Mouse (Mus musculus) bone marrow macrophage, adult 2 months (primary cell): ENCODE results near the gene Ano4. TPM values are rescaled to one million over a fixed set of nuclear protein-coding genes. Genes with fewer than 3 reads are reported as not detected.

Experiments
- H3K27ac ChIP-seq: 2 replicates; pipeline ENCODE4 v1.5.1; 2012; ENCODE audit warnings: low read depth, low read length; ENCODE audit not compliant: insufficient read depth
- H3K4me1 ChIP-seq: 2 replicates; pipeline ENCODE4 v1.6.1; 2012; ENCODE audit warnings: low read length; ENCODE audit not compliant: control insufficient read depth, insufficient read depth
- H3K4me3 ChIP-seq: 2 replicates; pipeline ENCODE4 v1.5.1; 2012; ENCODE audit warnings: mild to moderate bottlenecking, low read length, moderate library complexity; ENCODE audit not compliant: insufficient read depth
- CTCF ChIP-seq: IDR thresholded peaks from 2 replicates; pipeline ENCODE4 v1.5.1; 2012; ENCODE audit warnings: low read depth, mild to moderate bottlenecking, low read length, moderate library complexity
- POLR2A ChIP-seq: IDR thresholded peaks from 2 replicates; pipeline ENCODE4 v1.6.1; 2012; ENCODE audit warnings: mild to moderate bottlenecking, low read depth, low read length, borderline replicate concordance
- polyA plus RNA-seq: library from polyadenylated mRNA; stranded (reverse); fragments of >200 nt; gene quantifications from 2 replicates; pipeline ENCODE4 v1.2.4, GENCODE M21; 2012; ENCODE audit not compliant: missing spikeins, insufficient read depth, insufficient read length

Gene Ano4
- polyA plus RNA-seq, 1 experiment, result not detected

DNA sequence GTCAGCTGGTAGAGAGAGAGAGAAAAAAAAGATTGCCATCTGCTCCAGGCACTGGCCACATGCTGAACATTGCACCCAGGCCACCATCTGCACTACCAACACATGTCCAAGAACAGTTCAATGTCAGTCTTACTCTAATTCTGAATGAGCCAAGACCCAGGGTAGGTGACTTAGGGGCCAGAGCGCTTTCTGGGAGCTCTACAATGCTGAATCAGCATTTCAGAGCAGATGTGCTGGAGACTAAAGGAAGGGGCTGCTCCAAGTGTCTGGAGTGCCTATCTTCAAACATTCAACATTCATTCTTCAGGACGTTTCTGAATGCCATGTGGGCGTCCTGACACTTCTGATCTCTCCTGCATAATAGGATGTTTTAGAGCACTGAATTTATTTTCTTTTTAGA, 51.8 kb downstream of the Ano4 start:
- Histone ChIP-seq H3K4me3 (no peak overlapping the region), H3K4me1 (no peaks in the 10 kb centered on the region), H3K27ac (no peak overlapping the region)
- TF ChIP-seq CTCF (no peak), POLR2A (no peak)

DNA sequence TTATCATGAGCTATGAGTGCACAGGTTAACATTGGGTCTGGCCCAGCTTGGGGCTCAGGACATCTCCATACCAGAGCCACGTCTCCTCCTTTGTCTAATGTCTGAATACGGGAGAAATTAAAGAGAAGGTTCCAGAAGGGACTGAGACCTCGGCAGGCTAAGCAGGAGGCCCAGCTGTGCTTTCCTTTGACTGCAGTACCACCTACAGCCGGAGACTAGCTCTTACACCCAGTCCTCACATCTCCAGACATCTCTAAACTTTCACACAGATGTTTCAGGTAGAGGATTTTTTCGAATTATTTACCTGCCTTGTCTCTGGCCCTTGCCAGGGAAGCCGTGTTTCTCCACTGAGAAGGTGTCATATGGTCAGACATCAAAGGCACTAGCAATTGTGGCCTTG, 53.9 kb downstream of the Ano4 start:
- TF ChIP-seq CTCF (no peak), POLR2A (no peak)
- H3K4me3 ChIP-seq, result no peak overlapping the region
- no peak overlapping the region for H3K27ac ChIP-seq
- no peaks in the 10 kb centered on the region for H3K4me1 ChIP-seq

DNA sequence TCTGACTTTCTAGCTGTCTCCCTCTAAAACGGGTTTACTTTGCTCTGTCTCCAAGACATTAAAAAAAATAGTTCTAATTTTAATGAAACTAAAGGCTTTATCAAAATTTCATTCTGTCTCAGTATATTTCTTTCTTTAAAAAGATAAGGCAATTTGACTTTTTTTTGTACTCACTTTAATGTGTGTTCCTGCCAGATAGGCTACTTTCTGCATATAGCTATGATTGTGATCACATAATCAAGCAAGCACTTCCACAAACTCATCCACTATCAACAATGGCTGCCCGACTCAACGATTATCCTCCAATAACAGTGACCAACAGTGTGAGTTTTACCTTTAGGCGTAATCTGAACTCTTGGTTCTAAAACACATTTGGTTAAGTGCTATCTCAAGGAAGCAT, 55.3 kb downstream of the Ano4 start:
- no peak overlapping the region for H3K4me3 ChIP-seq
- H3K4me1 ChIP-seq, result no peaks in the 10 kb centered on the region
- H3K27ac ChIP-seq, result no peak overlapping the region
- no peak for TF ChIP-seq CTCF
- no peak for TF ChIP-seq POLR2A

DNA sequence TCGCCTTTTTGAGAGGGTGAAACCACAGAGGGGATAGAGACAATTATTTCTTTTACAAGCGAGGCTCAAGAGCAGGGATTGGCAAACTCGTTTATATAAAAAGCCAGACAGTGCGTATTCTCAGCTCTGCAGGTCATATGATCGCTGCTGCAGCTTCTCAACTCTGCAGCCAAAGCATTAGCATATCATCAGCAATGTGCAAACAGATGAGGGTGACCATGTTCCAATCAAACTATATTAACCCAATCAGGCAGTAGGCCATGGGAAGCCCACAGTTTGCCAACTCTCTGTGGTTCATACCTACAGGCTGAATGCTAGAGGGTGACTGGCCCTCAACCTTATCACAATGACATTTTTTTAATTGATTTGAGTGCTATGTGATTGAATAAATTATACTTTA, 64.2 kb downstream of the Ano4 start:
- no peak for TF ChIP-seq POLR2A
- no peak for TF ChIP-seq CTCF
- Histone ChIP-seq H3K4me3 (no peak overlapping the region), H3K4me1 (no peaks in the 10 kb centered on the region), H3K27ac (no peak overlapping the region)

DNA sequence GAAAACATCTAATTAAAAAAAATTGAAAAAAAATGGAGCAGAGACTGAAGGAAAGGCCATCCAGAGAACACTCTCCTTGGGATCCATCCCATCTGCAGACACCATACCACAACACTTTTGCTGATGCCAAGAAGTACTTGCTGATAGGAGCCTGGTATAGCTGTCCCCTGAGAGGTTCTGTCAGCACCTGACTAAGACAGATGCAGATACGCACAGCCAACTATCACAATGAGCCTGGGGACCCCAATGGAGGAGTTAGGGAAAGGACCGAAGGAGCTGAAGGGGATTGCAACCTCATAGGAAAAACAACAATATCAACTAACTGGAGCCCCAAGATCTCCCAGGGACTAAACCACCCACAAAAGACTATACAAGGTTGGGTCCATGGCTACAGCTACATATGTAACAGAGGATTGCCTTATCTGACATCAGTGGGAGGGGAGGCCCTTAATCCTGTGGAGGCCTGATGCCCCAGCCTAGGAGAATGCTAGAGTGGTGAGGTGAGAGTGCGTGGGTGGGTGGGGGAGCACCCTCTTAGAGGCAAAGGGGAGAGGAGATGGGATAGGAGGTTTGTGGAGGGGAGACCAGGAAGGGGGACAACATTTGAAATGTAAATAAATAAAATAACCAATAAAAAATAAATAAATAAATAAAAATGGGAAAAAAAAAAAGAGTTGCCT, 71.4 kb downstream of the Ano4 start:
- no peaks in the 10 kb centered on the region for H3K4me1 ChIP-seq
- H3K4me3 ChIP-seq, result no peak overlapping the region
- H3K27ac ChIP-seq, result no peak overlapping the region
- TF ChIP-seq CTCF (no peak), POLR2A (no peak)

DNA sequence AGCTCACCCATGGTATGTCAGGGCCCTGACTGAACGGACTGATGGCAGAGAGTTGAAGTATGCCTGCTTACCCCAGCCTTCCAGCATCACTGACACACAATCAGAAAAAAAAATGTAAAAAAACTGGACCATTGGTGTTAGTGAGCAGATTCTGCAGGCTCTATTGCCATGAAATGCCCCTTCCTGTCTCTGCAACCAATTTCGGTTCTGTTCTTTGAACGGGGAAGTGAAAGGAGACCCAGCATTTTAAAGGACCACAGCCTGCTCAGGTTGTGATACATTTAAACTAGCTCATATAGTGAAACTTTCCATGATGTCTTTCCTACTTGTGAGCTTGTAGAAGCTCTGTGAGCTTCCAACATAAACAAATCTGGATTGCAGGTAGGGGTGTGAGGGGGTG, 77.2 kb downstream of the Ano4 start:
- Histone ChIP-seq H3K4me1 (no peaks in the 10 kb centered on the region), H3K27ac (no peak overlapping the region), H3K4me3 (no peak overlapping the region)
- TF ChIP-seq CTCF, result no peak

DNA sequence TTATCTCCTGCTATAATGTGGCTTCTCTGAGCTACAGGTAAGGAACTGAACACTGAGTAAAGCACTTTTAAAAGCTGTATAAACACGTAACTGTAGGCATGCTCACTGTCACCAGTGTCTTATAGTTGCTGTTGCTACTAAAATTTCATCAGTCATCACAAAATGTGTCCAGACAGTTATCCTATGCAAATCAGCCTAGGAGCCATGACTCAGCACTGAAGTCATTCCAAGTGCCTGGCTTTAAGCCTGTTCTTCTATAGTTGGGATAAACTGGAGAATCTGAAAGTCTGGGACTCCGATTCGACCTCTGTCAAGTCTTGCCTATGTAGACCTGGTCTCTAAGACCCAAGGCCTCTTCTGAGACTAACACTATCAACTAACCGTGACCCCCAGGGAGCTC, 81.2 kb downstream of the Ano4 start:
- Histone ChIP-seq H3K27ac (no peak overlapping the region), H3K4me3 (no peak overlapping the region), H3K4me1 (no peaks in the 10 kb centered on the region)
- no peak for TF ChIP-seq CTCF
- no peak for TF ChIP-seq POLR2A

DNA sequence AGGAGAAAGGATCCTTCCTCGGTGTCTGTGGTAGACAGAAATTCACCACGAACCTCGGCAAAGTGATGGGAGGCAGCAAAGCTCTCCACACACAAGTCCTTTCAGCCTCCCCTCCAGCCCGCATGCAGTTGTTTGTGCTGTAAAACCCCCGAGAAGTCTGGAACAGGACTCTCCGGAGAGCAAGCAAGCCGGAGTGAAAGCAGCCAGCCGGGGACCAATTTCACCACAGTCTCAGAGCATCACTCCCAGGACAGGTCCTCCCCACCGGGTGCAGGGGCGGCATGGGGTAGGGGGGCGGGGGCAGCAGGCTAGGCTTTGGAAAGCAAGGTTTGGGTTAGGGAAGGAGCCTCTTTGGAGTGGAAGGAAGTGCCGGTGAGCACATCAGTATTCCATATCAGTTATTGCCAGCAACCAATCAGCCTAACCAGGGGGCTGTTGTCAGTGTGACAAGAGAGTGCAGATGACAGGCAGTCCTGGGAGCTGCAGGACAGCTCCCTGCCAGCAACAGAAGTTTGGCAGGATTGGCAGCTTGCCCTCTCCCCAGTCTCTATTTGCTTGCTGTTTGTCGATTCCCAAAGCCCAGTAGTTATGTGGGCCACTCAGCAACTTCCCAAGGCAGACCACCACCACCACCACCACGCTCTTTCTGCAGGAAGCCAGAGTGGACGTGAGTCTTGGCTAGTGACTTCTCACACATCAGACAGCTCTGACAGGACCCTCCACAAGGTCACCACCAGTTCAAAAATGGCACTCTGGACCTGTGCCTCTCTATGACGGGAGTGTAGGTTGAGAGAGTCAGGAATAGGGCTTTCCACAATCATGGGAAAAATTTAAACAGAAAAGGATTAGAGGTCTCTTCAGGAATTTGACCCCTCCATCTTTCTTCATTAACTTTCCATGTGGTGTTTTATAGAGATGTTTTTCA, 86.8 kb downstream of the Ano4 start:
- no peak for TF ChIP-seq CTCF
- TF ChIP-seq POLR2A, result no peak
- no peak overlapping the region for H3K27ac ChIP-seq
- no peak overlapping the region for H3K4me3 ChIP-seq
- no peaks in the 10 kb centered on the region for H3K4me1 ChIP-seq

DNA sequence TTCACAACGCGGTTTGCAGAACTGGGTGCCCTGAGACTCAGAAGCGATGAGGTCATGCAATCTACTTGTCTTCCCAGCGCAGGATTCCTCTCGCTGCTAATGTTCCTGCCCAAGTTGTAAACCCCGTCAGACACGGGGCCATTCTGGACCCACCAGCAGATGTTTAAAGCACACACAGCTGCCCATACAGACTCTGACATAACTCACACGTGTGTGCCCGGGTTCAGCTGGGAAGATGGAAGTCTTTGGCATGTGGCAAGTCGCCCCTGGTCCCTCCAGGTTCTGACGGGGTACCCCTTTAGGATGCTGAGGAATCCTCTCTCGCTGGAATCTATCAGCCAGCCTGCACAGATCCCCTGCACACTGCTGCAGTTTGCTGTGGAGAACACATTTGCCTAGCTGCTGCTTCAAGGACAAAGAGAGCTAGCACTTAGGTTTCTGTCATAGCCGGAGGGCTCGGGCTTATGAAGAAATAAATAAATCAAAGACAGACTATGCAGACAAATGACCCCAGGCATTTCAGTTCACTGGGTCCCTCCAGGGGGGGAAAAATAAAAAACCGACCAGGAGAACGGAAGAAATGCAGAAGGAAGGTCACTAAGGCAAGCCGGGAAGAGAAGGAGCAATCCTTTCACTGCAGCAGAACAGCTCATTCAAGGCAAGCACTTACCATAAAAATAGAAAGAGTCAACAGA, 87.7 kb downstream of the Ano4 start:
- TF ChIP-seq POLR2A (no peak), CTCF (no peak)
- Histone ChIP-seq H3K4me3 (no peak overlapping the region), H3K27ac (no peak overlapping the region), H3K4me1 (no peaks in the 10 kb centered on the region)

DNA sequence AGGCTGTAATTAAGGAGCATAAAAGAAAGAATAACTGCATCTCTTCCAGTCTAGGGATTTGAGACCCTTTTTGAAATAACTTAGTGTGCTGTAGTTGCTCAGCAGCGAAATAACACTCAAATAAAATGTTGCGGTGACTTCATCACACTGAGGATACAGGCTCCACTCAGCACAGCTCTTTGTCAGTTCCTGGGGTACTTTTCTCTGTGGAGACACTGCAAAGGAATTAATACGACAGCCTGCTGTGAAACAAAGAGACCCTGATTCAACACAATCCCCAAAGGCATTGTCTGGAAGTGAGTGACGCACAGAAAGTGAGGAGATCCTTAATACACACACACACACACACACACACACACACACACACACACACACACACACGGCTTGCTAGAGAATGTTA, 89.8 kb downstream of the Ano4 start:
- no peak overlapping the region for H3K4me3 ChIP-seq
- TF ChIP-seq CTCF (no peak), POLR2A (no peak)

More for the DNA sequence above, 89.8 kb downstream of the Ano4 start:
- Histone ChIP-seq H3K4me1 (no peaks in the 10 kb centered on the region), H3K27ac (no peak overlapping the region)
